Mouse (Mus musculus) hindbrain, postnatal 0 days (tissue): ENCODE measurements around the gene Atp13a5. TPM values are rescaled to one million over a fixed set of nuclear protein-coding genes. Genes with fewer than 3 reads are reported as not detected.

ENCODE experiments used
- ATAC-seq: fragments of 200-750 bp; cut with Nextera tagmentation; 2 replicates; pipeline ENCODE4 v1.8.0; 2017; ENCODE audit warnings: mild to moderate bottlenecking, moderate TSS enrichment, moderate library complexity
- DNase-seq: peaks from one replicate; pipeline ENCODE4 v3.0.0-alpha.2; 2015; ENCODE audit warnings: low spot score
- H3K27ac ChIP-seq: fragments of 300-500 bp; sonication (generic); 2 replicates; pipeline ENCODE4 v1.5.1; 2014; ENCODE audit warnings: mild to moderate bottlenecking
- H3K27me3 ChIP-seq: fragments of 300-500 bp; sonication (generic); 2 replicates; pipeline ENCODE4 v1.6.1; 2014; ENCODE audit warnings: low read length, mixed read lengths; ENCODE audit not compliant: insufficient read depth
- H3K36me3 ChIP-seq: fragments of 300-500 bp; sonication (generic); 2 replicates; pipeline ENCODE4 v1.6.1; 2014; ENCODE audit warnings: low read length, mixed read lengths; ENCODE audit not compliant: insufficient read depth
- H3K4me1 ChIP-seq: fragments of 300-500 bp; sonication (generic); 2 replicates; pipeline ENCODE4 v1.6.1; 2014; ENCODE audit warnings: antibody characterized with exemption, low read length, mixed read lengths; ENCODE audit not compliant: insufficient read depth
- H3K4me2 ChIP-seq: fragments of 300-500 bp; sonication (generic); 2 replicates; pipeline ENCODE4 v1.6.1; 2014; ENCODE audit warnings: low read depth, mild to moderate bottlenecking, low read length, moderate library complexity, mixed read lengths
- H3K4me3 ChIP-seq: fragments of 300-500 bp; sonication (generic); 2 replicates; pipeline ENCODE4 v1.5.1; 2014; ENCODE audit warnings: low read length
- H3K9ac ChIP-seq: fragments of 300-500 bp; sonication (generic); replicated peaks from 2 replicates; pipeline ENCODE4 v1.6.1; 2014; ENCODE audit warnings: mild to moderate bottlenecking, low read length, moderate library complexity, mixed read lengths
- H3K9me3 ChIP-seq: fragments of 300-500 bp; sonication (generic); 2 replicates; pipeline ENCODE4 v1.6.1; 2016; ENCODE audit warnings: low read length, mixed read lengths
- CTCF ChIP-seq: IDR thresholded peaks from 2 replicates; pipeline ENCODE4 v1.5.1; 2016; ENCODE audit warnings: antibody characterized with exemption, control low read depth, low read depth
- WGBS: fragments of 180-500 bp; shearing (Covaris S2); extraction: QIAGEN DNeasy Blood & Tissue Kit; methylation state at CpG from one replicate; pipeline ENCODE4 v1.1.7; 2014; 5-methylcytosine and 5-hydroxymethylcytosine counted together
- polyA plus RNA-seq: library from polyadenylated mRNA; unstranded; fragments of >200 nt; fragmentation: Nextera tagmentation; extraction: Ambion mirVana; gene quantifications from 2 replicates; pipeline ENCODE4 v1.2.1, GENCODE M21; 2015
- total RNA-seq: library from RNA; depleted of rRNA; stranded (reverse); fragments of >200 nt; gene quantifications from 2 replicates; pipeline ENCODE4 v1.2.3, GENCODE M21; 2014

Gene Atp13a5
- total and polyA plus RNA-seq, 2 experiments from 2014 or later, result 6.6 to 8.7 TPM

- Histone ChIP-seq H3K27me3 (no peaks in the 10 kb centered on the region), H3K4me1 (peaks cover 12% of the 10 kb centered on the region), H3K9me3 (no peaks in the 10 kb centered on the region), H3K27ac (peak overlapping the region; percentile 62), H3K9ac (no peak overlapping the region), H3K36me3 (no peaks in the 10 kb centered on the region), H3K4me3 (no peak overlapping the region), H3K4me2 (no peak overlapping the region)
- ATAC-seq, result no peak
- no peak for TF ChIP-seq CTCF
- peak; percentile 34 for DNase-seq
- 58% methylated on average over 5 of the region's 5 CpGs for WGBS
Measured at GRCm38 (mm10) chr16:29330948-29331347, 47.6 kb downstream of the Atp13a5 start.

GRCm38 (mm10) chr16:29329213-29329612, 49.3 kb downstream of the Atp13a5 start:
- TF ChIP-seq CTCF, result no peak
- whole genome bisulfite sequencing, result 76% methylated on average over 2 of the region's 2 CpGs
- Histone ChIP-seq H3K4me2 (no peak overlapping the region), H3K9me3 (no peaks in the 10 kb centered on the region), H3K27ac (no peak overlapping the region), H3K4me1 (peaks cover 12% of the 10 kb centered on the region), H3K4me3 (no peak overlapping the region), H3K27me3 (no peaks in the 10 kb centered on the region), H3K36me3 (no peaks in the 10 kb centered on the region), H3K9ac (no peak overlapping the region)
- ATAC-seq (no peak), DNase-seq (no peak)

GRCm38 (mm10) chr16:29327910-29328309, 50.6 kb downstream of the Atp13a5 start:
- 60% methylated on average over 3 of the region's 3 CpGs for WGBS
- no peaks in the 10 kb centered on the region for H3K27me3 ChIP-seq
- no peaks in the 10 kb centered on the region for H3K9me3 ChIP-seq
- H3K4me2 ChIP-seq, result no peak overlapping the region
- no peak for ATAC-seq
- no peak overlapping the region for H3K27ac ChIP-seq
- H3K4me1 ChIP-seq, result peaks cover 12% of the 10 kb centered on the region
- no peak for DNase-seq
- H3K9ac ChIP-seq, result no peak overlapping the region
- no peaks in the 10 kb centered on the region for H3K36me3 ChIP-seq
- no peak overlapping the region for H3K4me3 ChIP-seq
- no peak for TF ChIP-seq CTCF

- ATAC-seq (no peak), DNase-seq (no peak)
- Histone ChIP-seq H3K27me3 (no peaks in the 10 kb centered on the region), H3K36me3 (no peaks in the 10 kb centered on the region), H3K4me2 (no peak overlapping the region), H3K27ac (no peak overlapping the region), H3K4me3 (no peak overlapping the region), H3K9me3 (no peaks in the 10 kb centered on the region), H3K9ac (no peak overlapping the region), H3K4me1 (no peaks in the 10 kb centered on the region)
- WGBS, result 84% methylated on average over 7 of the region's 7 CpGs
- TF ChIP-seq CTCF, result no peak
Measured at GRCm38 (mm10) chr16:29325233-29325919, 53.2 kb downstream of the Atp13a5 start.

- H3K9ac ChIP-seq, result no peak overlapping the region
- DNase-seq (no peak), ATAC-seq (no peak)
- no peaks in the 10 kb centered on the region for H3K27me3 ChIP-seq
- no peak overlapping the region for H3K4me2 ChIP-seq
- no peak for TF ChIP-seq CTCF
- H3K4me1 ChIP-seq, result no peaks in the 10 kb centered on the region
- 92% methylated on average over 3 of the region's 3 CpGs for WGBS
- H3K9me3 ChIP-seq, result no peaks in the 10 kb centered on the region
- no peaks in the 10 kb centered on the region for H3K36me3 ChIP-seq
- H3K27ac ChIP-seq, result no peak overlapping the region
- H3K4me3 ChIP-seq, result no peak overlapping the region
Measured at GRCm38 (mm10) chr16:29320717-29321116, 57.8 kb downstream of the Atp13a5 start.

GRCm38 (mm10) chr16:29315391-29315790, 63.1 kb downstream of the Atp13a5 start:
- ATAC-seq (peak; percentile 38; the same call in 1 of the 2 replicates), DNase-seq (no peak)
- 72% methylated on average over 3 of the region's 3 CpGs for WGBS
- TF ChIP-seq CTCF, result no peak
- Histone ChIP-seq H3K27ac (no peak overlapping the region), H3K4me1 (no peaks in the 10 kb centered on the region), H3K36me3 (no peaks in the 10 kb centered on the region), H3K4me2 (no peak overlapping the region), H3K9me3 (no peaks in the 10 kb centered on the region), H3K9ac (no peak overlapping the region), H3K4me3 (no peak overlapping the region), H3K27me3 (no peaks in the 10 kb centered on the region)

- Histone ChIP-seq H3K4me2 (no peak overlapping the region), H3K36me3 (no peaks in the 10 kb centered on the region), H3K4me3 (no peak overlapping the region), H3K27ac (no peak overlapping the region), H3K9me3 (no peaks in the 10 kb centered on the region), H3K27me3 (no peaks in the 10 kb centered on the region), H3K9ac (no peak overlapping the region), H3K4me1 (no peaks in the 10 kb centered on the region)
- no peak for DNase-seq
- no peak for TF ChIP-seq CTCF
- 94% methylated on average over 3 of the region's 3 CpGs for WGBS
- no peak for ATAC-seq
Measured at GRCm38 (mm10) chr16:29314991-29315390, 63.5 kb downstream of the Atp13a5 start.
